Mouse (Mus musculus) midbrain, postnatal 0 days (tissue): ENCODE results near the gene Gpx5. TPM values are rescaled to one million over a fixed set of nuclear protein-coding genes. Genes with fewer than 3 reads are reported as not detected.

ENCODE experiments used
- ATAC-seq: fragments of 200-750 bp; cut with Nextera tagmentation; 2 replicates; pipeline ENCODE4 v1.8.0; 2017; ENCODE audit warnings: moderate number of reproducible peaks, mild to moderate bottlenecking, moderate TSS enrichment, moderate library complexity; ENCODE audit not compliant: low FRiP score
- DNase-seq: peaks from one replicate; pipeline ENCODE4 v3.0.0-alpha.2; 2015; ENCODE audit warnings: low spot score
- H3K27ac ChIP-seq: fragments of 300-500 bp; sonication (generic); 2 replicates; pipeline ENCODE4 v1.5.1; 2014; ENCODE audit warnings: low read depth, mild to moderate bottlenecking, low read length, mixed read lengths
- H3K27me3 ChIP-seq: fragments of 300-500 bp; sonication (generic); 2 replicates; pipeline ENCODE4 v1.6.1; 2014; ENCODE audit warnings: low read length, control low read depth, mixed read lengths; ENCODE audit not compliant: insufficient read depth
- H3K36me3 ChIP-seq: fragments of 300-500 bp; sonication (generic); 2 replicates; pipeline ENCODE4 v1.6.1; 2014; ENCODE audit warnings: low read length, control low read depth, mixed read lengths; ENCODE audit not compliant: insufficient read depth
- H3K4me1 ChIP-seq: fragments of 300-500 bp; sonication (generic); 2 replicates; pipeline ENCODE4 v1.6.1; 2014; ENCODE audit warnings: mild to moderate bottlenecking, control low read depth, antibody characterized with exemption, low read length, mixed read lengths; ENCODE audit not compliant: insufficient read depth
- H3K4me2 ChIP-seq: fragments of 300-500 bp; sonication (generic); 2 replicates; pipeline ENCODE4 v1.6.1; 2014; ENCODE audit warnings: low read depth, mild to moderate bottlenecking, low read length, mixed read lengths; ENCODE audit not compliant: poor library complexity, severe bottlenecking
- H3K4me3 ChIP-seq: fragments of 300-500 bp; sonication (generic); 2 replicates; pipeline ENCODE4 v1.5.1; 2014; ENCODE audit warnings: low read depth, mild to moderate bottlenecking, low read length, moderate library complexity
- H3K9ac ChIP-seq: fragments of 300-500 bp; sonication (generic); replicated peaks from 2 replicates; pipeline ENCODE4 v1.6.1; 2014; ENCODE audit warnings: mild to moderate bottlenecking, low read length, moderate library complexity, mixed read lengths; ENCODE audit not compliant: poor library complexity, severe bottlenecking
- H3K9me3 ChIP-seq: fragments of 300-500 bp; sonication (generic); 2 replicates; pipeline ENCODE4 v1.6.1; 2016; ENCODE audit warnings: low read length, control low read depth
- CTCF ChIP-seq: IDR thresholded peaks from 2 replicates; pipeline ENCODE4 v1.5.1; 2016; ENCODE audit warnings: antibody characterized with exemption, mild to moderate bottlenecking
- WGBS: fragments of 180-500 bp; shearing (Covaris S2); extraction: QIAGEN DNeasy Blood & Tissue Kit; methylation state at CpG from one replicate; pipeline ENCODE4 v1.1.7; 2014; 5-methylcytosine and 5-hydroxymethylcytosine counted together
- polyA plus RNA-seq: library from polyadenylated mRNA; unstranded; fragments of >200 nt; fragmentation: Nextera tagmentation; extraction: Ambion mirVana; gene quantifications from 2 replicates; pipeline ENCODE4 v1.2.1, GENCODE M21; 2015
- total RNA-seq: library from RNA; depleted of rRNA; stranded (reverse); fragments of >200 nt; gene quantifications from 2 replicates; pipeline ENCODE4 v1.2.3, GENCODE M21; 2014; rRNA removed

Gene Gpx5
- total and polyA plus RNA-seq, 2 experiments from 2014 or later, result not detected

DNA sequence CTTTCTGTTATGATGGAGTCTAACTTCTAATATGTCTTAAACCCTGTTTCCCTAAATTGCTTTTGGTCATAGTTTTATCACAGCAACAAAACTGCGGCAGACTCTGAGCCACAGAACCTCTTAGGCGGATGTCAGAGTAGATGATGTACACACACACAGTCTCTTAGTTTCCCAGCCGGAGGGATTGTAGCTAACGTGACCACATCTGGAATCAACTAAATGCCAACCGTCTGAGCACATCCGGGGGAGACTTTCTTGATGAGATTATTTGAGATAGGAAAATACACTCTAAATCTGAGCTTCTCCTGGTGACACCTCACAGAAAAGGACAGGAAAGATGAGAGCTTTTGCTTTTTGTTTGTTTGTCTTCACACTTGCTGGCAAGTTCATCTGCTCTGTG lies 55.4 kb downstream of the Gpx5 start:
- Histone ChIP-seq H3K4me2 (no peak overlapping the region), H3K27ac (no peak overlapping the region), H3K36me3 (no peaks in the 10 kb centered on the region), H3K9ac (no peak overlapping the region), H3K9me3 (no peaks in the 10 kb centered on the region), H3K4me1 (no peaks in the 10 kb centered on the region), H3K27me3 (0 out of 2 replicates have a peak, but pooled peaks cover 1% of the 10 kb centered on the region), H3K4me3 (no peak overlapping the region)
- no peak for ATAC-seq
- TF ChIP-seq CTCF, result no peak
- 85% methylated on average over 6 of the region's 6 CpGs for WGBS
- DNase-seq, result no peak

GRCm38 (mm10) chr13:21236714-21237113 lies 55.8 kb downstream of the Gpx5 start:
- 86% methylated on average over 2 of the region's 2 CpGs for WGBS
- Histone ChIP-seq H3K4me2 (no peak overlapping the region), H3K9me3 (no peaks in the 10 kb centered on the region), H3K4me3 (no peak overlapping the region), H3K27me3 (no peaks in the 10 kb centered on the region), H3K36me3 (no peaks in the 10 kb centered on the region), H3K9ac (no peak overlapping the region), H3K27ac (no peak overlapping the region), H3K4me1 (no peaks in the 10 kb centered on the region)
- ATAC-seq (no peak), DNase-seq (no peak)
- TF ChIP-seq CTCF, result no peak

Other genes starting within 250 kb of the Gpx5 start
- not detected in 2 replicates for gene Olfr1370, start 217.8 kb downstream of the Gpx5 start, total RNA-seq
- not detected in 2 replicates for gene Olfr1370, start 217.8 kb downstream of the Gpx5 start, polyA plus RNA-seq
- gene Olfr1369-ps1, start 181.2 kb downstream of the Gpx5 start, total RNA-seq, result not detected in 2 replicates
- 0.10 TPM in 1 of 2 replicates, not detected in the other for gene Olfr1369-ps1, start 181.2 kb downstream of the Gpx5 start, polyA plus RNA-seq
- not detected in 2 replicates for gene Olfr263, start 163.1 kb downstream of the Gpx5 start, total RNA-seq
- gene Olfr263, start 163.1 kb downstream of the Gpx5 start, polyA plus RNA-seq, result not detected in 2 replicates
- gene Olfr1368, start 146.9 kb downstream of the Gpx5 start, total RNA-seq, result not detected in 2 replicates
- gene Olfr1368, start 146.9 kb downstream of the Gpx5 start, polyA plus RNA-seq, result not detected in 2 replicates
- gene Trim27, start 113.3 kb downstream of the Gpx5 start, total RNA-seq, result 74.5 and 76.2 TPM in 2 replicates
- gene Trim27, start 113.3 kb downstream of the Gpx5 start, polyA plus RNA-seq, result 64.2 and 65.0 TPM in 2 replicates
- not detected in 2 replicates for gene Gpx6, start 19.4 kb upstream of the Gpx5 start, total RNA-seq
- gene Gpx6, start 19.4 kb upstream of the Gpx5 start, polyA plus RNA-seq, result 0.26 and 0.58 TPM in 2 replicates
- not detected in 2 replicates for gene Olfr1367, start 54.2 kb upstream of the Gpx5 start, total RNA-seq
- gene Olfr1367, start 54.2 kb upstream of the Gpx5 start, polyA plus RNA-seq, result not detected in 2 replicates
- gene Zscan12, start 70.1 kb upstream of the Gpx5 start, total RNA-seq, result 5.0 and 6.4 TPM in 2 replicates
- gene Zscan12, start 70.1 kb upstream of the Gpx5 start, polyA plus RNA-seq, result 7.2 and 7.8 TPM in 2 replicates
- gene Zkscan3, start 110.0 kb upstream of the Gpx5 start, total RNA-seq, result 32.9 and 40.4 TPM in 2 replicates
- 37.9 and 40.4 TPM in 2 replicates for gene Zkscan3, start 110.0 kb upstream of the Gpx5 start, polyA plus RNA-seq
- 2.8 and 3.3 TPM in 2 replicates for gene Pgbd1, start 148.3 kb upstream of the Gpx5 start, total RNA-seq
- gene Pgbd1, start 148.3 kb upstream of the Gpx5 start, polyA plus RNA-seq, result 1.9 TPM in 2 replicates
- gene Zscan26, start 161.0 kb upstream of the Gpx5 start, total RNA-seq, result 22.6 and 25.8 TPM in 2 replicates
- 19.4 and 20.1 TPM in 2 replicates for gene Zscan26, start 161.0 kb upstream of the Gpx5 start, polyA plus RNA-seq
- 0.19 and 0.60 TPM in 2 replicates for gene Nkapl, start 175.8 kb upstream of the Gpx5 start, total RNA-seq
- 2.0 and 2.5 TPM in 2 replicates for gene Nkapl, start 175.8 kb upstream of the Gpx5 start, polyA plus RNA-seq
- gene Zkscan4, start 186.2 kb upstream of the Gpx5 start, total RNA-seq, result 7.8 and 10.0 TPM in 2 replicates
- gene Zkscan4, start 186.2 kb upstream of the Gpx5 start, polyA plus RNA-seq, result 6.7 and 6.9 TPM in 2 replicates
- gene Gm10065, start 186.7 kb upstream of the Gpx5 start, total RNA-seq, result not detected in 2 replicates
- gene Gm10065, start 186.7 kb upstream of the Gpx5 start, polyA plus RNA-seq, result not detected in 2 replicates
- 0.22 and 0.28 TPM in 2 replicates for gene AK157302, start 202.5 kb upstream of the Gpx5 start, total RNA-seq
- gene AK157302, start 202.5 kb upstream of the Gpx5 start, polyA plus RNA-seq, result 0.49 and 0.74 TPM in 2 replicates
- gene Gm11273, start 208.7 kb upstream of the Gpx5 start, total RNA-seq, result 6.7 and 16.8 TPM in 2 replicates
- gene Gm11273, start 208.7 kb upstream of the Gpx5 start, polyA plus RNA-seq, result 6.4 and 10.6 TPM in 2 replicates
- gene Zkscan8, start 238.4 kb upstream of the Gpx5 start, total RNA-seq, result 6.9 and 10.6 TPM in 2 replicates
- 1.4 and 1.9 TPM in 2 replicates for gene Zkscan8, start 238.4 kb upstream of the Gpx5 start, polyA plus RNA-seq